Mouse (Mus musculus): ENCODE data around the gene Wfs1.

GRCm38 (mm10) chr5:36946445-36946844, 42.6 kb downstream of the Wfs1 start:
- no peak for TF ChIP-seq MYOD1 (IDR thresholded peaks at IDR 0.05; ENCODE audit: control insufficient read depth in 1 of 3, insufficient read length in 2 of 3, low read depth in 2 of 3)
- no peak for TF ChIP-seq TCF12 (IDR thresholded peaks at IDR 0.05; ENCODE audit: insufficient read depth, poor library complexity, severe bottlenecking)
- TF ChIP-seq CEBPB (IDR thresholded peaks at IDR 0.05; ENCODE audit: insufficient read depth, poor library complexity, severe bottlenecking) = no peak
- TF ChIP-seq POLR2A (IDR thresholded peaks at IDR 0.05; ENCODE audit: insufficient read length, low read depth) = no peak
- no peak for TF ChIP-seq USF1 (IDR thresholded peaks at IDR 0.05; ENCODE audit: low read depth)

All from myocyte (in vitro differentiated cells).